Mouse (Mus musculus): Measurements from ENCODE around the gene Ptprf.

Gene Ptprf

DNA sequence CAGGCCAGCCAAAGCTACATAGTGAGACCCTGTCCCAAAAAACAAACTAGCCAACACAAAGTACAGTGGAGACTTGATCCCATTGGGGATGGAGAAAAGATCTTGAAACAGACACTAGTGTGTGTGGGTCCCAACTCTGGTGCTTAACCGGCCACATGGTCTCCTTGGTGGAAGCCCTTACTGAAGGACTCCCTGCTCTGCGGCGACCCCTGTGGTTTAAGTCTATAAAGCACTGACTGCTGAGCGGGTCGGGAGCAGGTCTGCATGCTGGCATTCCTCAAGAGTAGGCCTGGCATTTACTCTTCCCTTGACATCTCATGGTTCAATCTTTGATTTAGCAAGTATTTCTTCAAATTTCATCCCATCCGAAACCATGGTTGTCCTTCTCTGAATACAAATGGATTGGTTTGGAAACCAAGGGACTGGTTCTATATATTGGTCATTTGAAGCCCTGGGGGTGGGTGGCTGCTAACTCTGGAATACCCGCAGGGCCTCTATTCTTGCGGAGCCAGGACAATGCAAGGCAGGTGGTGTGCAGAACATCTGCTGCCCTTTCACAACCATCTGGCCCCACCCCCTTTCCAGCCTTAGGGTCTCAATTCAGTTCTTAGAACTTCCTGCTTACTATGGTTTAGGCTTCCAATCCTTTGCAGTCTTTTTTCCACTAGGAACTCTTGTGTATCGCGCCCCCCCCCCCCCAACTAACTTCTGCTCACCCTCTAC lies 84.1 kb downstream of the Ptprf start:
- DNase-seq (ENCODE audit: low spot score) = no peak

- no peak for DNase-seq (ENCODE audit: low spot score)
Observed at GRCm38 (mm10) chr4:118205906-118206305, 85.3 kb downstream of the Ptprf start.

DNA sequence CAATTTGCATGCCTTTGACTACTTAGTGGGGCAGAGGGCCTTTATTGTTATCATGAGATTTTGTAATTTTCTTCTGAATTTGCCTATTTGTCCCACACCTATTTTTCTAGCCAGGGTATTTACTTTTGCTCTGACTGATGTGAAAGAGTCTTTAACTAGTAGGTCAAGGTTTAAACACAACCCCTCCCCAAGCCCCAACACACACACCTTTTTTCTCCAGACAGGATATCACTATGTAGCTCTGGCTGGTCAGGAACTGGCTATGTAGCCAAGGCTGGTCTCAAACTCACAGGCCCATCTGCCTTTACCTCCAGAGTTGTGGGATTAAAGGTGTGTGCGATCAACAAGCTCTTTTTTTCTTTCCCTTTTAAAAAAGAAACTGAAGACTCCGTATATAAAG lies 92.1 kb downstream of the Ptprf start:
- no peak for DNase-seq (ENCODE audit: low spot score)

- DNase-seq (ENCODE audit: low spot score) = no peak
Observed at GRCm38 (mm10) chr4:118198606-118199005, 92.6 kb downstream of the Ptprf start.

DNA sequence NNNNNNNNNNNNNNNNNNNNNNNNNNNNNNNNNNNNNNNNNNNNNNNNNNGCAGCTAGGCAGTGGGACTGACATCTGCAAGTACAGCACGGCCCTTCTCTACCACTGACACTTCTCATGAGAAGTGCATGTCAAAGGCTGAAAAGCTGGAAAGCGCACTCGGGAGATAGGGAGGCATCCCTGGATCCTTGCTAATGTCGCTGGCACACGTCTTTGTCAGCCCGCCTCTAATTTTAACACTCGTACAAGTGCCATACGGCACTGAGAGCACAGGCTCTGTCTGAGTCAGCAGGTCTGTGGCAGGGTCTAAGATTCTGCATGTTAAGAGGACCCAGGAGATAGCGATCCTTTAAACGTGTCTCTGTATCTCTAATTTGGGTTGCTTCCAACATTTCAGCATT lies 95.0 kb downstream of the Ptprf start:
- no peak for DNase-seq (ENCODE audit: low spot score)

DNA sequence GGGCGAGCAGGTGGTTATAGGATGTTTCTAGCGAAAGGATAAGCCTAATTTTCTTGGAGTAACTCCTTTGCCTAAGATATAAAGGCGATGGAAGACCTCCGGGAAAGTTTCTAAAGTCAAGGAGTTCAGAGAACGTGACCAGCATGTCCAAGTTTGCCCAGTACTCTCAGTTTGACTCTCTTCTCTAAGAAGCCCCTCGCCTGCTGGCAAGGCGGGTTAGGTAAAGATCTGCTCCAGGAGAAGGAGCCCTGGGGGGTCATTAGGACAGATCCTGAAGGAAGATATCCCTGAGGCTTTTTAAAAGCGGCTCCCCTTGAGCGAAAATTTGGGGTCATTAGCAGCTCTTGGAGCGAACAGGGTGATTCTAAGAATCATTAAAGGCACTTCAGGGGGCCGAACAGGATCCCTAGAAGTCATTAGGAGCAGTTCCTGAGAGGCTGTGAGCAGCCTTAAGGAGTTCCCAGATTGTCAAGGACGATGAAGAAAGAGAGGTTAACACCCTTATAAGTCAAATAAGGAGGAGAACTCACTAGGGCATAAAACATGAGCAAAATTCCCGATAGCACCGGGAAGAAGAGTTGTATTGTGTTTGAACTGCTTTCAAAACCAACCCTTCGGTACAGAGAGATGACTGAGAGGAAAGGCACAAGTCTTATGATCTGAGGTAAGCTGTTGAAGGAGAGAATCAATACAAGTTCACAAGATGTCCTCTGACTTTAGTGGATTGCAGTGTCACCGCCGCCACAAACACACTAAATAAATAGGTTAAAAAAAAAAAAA lies 110.7 kb downstream of the Ptprf start:
- no peak for DNase-seq (ENCODE audit: low spot score)

- peak; percentile 97 for DNase-seq (ENCODE audit: low spot score)
Observed at GRCm38 (mm10) chr4:118179467-118180300, 111.5 kb downstream of the Ptprf start, which contains the start of gene Kdm4a. Gene Kdm4a, minus strand, starts transcription at chr4:118180043.

DNA sequence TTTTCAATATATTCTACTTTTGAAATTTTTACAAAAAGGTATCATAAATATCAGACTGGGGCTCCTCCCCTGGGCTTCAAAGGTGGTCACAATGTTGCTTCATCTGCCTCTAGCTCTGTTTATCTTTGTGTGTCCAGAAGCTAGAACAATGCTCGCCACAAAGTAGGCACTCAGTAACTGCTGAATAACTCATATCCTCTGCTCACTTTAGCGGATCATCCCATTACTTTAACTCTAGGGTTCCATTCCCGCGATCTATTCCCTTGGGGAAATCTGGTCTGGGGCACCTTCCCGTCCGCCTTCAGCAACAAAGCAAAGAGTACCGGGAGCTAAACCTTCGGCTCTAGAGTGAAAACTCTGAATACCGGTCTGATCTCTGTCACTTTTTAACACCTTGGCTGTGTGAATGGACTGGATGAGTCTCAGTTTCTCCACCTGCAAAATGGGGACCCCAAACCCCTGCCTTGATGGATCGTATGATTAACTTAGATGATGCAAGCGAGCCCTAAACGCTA lies 112.2 kb downstream of the Ptprf start:
- no peak for DNase-seq (ENCODE audit: low spot score)

DNA sequence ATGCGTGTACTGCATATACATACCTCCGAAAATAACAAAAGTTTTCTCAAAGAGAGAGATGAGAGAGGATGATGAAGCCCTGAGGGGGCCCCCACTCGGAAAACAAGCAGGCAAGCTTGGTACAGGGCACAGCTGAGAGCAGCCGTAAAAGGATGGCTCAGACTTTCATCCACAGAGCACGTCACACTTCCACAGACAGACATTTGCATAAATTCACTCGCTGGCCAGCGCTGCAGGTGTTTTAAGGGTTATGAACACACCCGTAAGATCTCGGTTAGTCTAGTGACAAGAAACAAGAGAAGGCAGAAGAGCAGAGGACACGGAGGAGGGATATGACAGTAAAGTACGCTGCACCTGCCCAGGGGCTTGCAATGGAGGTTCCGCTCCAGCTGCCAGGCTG lies 118.7 kb downstream of the Ptprf start:
- no peak for DNase-seq (ENCODE audit: low spot score)

DNA sequence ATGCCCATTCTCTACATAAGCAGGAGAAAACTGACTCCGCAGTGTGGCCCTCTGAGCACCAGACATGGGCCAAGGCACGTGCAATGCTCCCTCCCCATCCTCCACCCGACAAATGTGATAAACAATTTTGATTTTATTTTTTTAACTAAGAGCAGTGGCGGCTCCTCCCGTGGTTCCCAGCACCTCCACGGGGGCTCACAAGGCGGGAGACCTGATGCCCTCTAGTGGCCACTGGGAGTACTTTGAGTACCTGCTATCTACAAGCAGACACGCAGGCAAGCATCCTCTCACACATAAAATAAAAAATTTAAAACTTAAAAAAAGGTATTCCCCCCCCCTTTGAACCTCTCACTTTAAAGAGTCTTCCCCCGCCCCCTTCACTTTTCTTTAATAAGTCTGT lies 120.2 kb downstream of the Ptprf start:
- DNase-seq (ENCODE audit: low spot score) = no peak

DNA sequence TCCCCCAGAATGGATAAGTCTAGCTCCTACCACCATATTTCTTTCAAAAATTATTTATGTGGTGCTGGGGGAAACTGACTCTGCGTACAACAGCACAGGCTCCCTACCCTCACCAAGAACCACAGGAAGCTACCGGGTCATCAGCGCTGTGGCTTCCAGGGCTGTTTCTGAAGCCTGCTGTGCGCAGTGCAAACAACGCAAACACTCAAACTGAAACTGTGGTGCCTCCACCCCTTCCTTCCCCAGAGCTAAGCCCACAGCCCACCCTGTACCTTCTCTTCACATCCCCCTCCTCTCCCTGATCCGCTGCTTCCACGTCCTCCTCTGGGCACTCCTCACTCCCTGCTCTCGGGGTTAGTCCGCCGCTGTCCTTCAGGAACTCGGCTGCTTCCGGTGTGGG lies 129.1 kb downstream of the Ptprf start:
- DNase-seq (ENCODE audit: low spot score) = no peak

Measured in layer of hippocampus, adult 9-10 months (tissue).